Mouse (Mus musculus) left cerebral cortex, adult 18-20 months (tissue): ENCODE measurements at regions not wholly inside any gene's neighbourhood (a gene's known extent, or its start where the extent isn't known, plus 50 kb on each side); places are given as distances from the start of the nearest gene placed in this dataset.

Experiments used
- DNase-seq, 2 experiments: peaks; one replicate each; pipeline ENCODE4 v3.0.0; 2021 to 2022; ENCODE audit warnings: low spot score in 2 of 2, mixed read lengths in 1 of 2

GRCm38 (mm10) chr1:106086687-106087086 lies 84.9 kb upstream of the Phlpp1 start:
- DNase-seq: no peak

DNA sequence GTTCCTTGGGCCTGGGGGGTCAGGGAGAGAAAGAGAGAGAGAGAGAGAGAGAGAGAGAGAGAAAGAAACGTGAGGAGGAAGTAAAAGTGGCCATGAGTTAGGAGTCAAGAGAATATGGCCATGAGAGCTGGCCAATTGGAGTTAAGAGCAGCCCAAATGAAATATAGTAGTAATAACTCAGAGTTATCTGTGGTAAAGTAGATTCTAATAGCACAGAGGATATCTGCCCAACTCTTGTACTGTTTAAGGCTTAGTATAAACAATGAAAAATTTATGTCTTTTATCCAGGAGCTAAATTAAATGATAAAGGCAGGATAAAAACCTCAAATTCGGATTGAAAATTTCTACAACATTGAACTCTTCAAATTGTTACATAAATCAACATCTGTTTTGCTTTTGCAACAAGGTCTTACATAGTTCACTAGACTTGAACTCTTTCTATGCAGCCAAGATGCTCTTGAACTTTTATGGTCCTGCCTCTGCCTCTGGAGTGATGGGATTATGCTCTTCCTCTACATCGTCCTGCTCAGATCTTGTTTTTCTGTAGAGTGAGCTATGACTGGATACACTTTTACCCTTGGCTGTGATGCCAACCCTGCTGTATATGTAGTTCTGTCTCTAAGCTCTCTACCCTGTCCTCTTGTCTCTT lies 78.5 kb upstream of the Phlpp1 start:
- DNase-seq: no peak

DNA sequence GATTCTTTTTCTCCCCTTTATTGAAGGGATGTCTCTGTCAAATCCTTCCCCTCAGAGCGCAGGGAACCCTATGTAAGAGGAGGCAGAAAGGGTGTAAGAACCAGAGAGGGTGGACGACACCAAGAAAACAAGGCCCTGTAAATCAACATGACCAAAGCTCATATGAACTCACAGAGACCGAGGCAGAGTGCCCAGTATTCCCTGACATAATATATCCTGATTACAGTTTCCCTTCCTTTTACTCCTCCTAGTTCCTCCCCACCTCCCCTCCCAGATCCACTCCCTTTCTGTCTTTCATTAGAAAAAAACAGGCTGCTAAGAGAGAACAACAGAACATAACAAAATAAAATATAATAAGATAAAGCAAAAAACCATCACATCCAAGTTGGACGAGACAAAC lies 77.7 kb upstream of the Phlpp1 start:
- DNase-seq: no peak

- peak; percentile 8 for DNase-seq
Measured at GRCm38 (mm10) chr1:106096324-106096723, 75.2 kb upstream of the Phlpp1 start.

DNA sequence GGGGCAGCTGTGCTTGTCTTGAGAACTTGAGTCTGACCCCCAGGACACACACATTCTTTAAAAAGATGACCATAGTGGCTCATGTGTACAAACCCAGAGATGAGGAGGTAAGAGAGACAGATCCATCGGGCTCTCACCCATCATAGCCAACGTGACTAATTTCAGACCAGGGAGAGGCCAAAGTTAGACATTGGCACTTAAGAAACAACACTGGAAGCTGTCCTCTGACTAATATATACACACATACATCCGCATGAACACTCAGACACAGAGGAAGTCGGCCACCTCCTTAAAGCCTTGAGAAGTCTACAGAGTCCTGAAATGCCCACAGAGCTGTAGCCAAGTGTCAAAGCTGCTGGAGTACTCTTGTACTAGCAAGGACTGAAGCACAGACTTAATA lies 74.4 kb upstream of the Phlpp1 start:
- no peak for DNase-seq

- DNase-seq: no peak
Measured at GRCm38 (mm10) chr1:106100611-106101010, 70.9 kb upstream of the Phlpp1 start.

- DNase-seq: no peak
Measured at GRCm38 (mm10) chr1:106102537-106102936, 69.0 kb upstream of the Phlpp1 start.

- no peak for DNase-seq
Measured at GRCm38 (mm10) chr1:106109081-106109480, 62.5 kb upstream of the Phlpp1 start.
